Mouse (Mus musculus) C2C12 (cell line): ENCODE results near the gene Rnf185.

Experiments used
- CEBPB ChIP-seq: IDR thresholded peaks from one replicate; pipeline ENCODE4 v1.6.1; 2011; ENCODE audit warnings: low read depth, mild to moderate bottlenecking, control low read depth, moderate library complexity
- CTCF ChIP-seq: IDR thresholded peaks from one replicate; pipeline ENCODE4 v1.5.1; 2011; ENCODE audit not compliant: control insufficient read depth, insufficient read depth, insufficient read length
- MAX ChIP-seq: IDR thresholded peaks from one replicate; pipeline ENCODE4 v1.6.1; 2011; ENCODE audit warnings: mild to moderate bottlenecking, control low read depth
- MYOD1 ChIP-seq: IDR thresholded peaks from one replicate; pipeline ENCODE4 v1.6.1; 2011; ENCODE audit warnings: low read depth; ENCODE audit not compliant: control insufficient read depth, insufficient read length

- TF ChIP-seq CTCF (no peak), CEBPB (no peak), MAX (no peak), MYOD1 (no peak)
These were observed 85.8 kb downstream of the Rnf185 start for GRCm38 (mm10) chr11:3366411-3366810.
